Mouse (Mus musculus): Measurements from ENCODE around the gene Trip6.

GRCm38 (mm10) chr5:137338256-137338655, 24.1 kb upstream of the Trip6 start:
- TF ChIP-seq POLR2A (IDR thresholded peaks at IDR 0.05; ENCODE audit: insufficient read depth, low read length) = no peak
- TF ChIP-seq CTCF (IDR thresholded peaks at IDR 0.05; ENCODE audit: low read depth, low read length) = no peak
- 0 out of 2 replicates have a peak, but pooled peaks have one; percentile 34 for TF ChIP-seq EP300 (IDR thresholded peaks at IDR 0.05; ENCODE audit: insufficient read depth, low read depth, low read length)
